Mouse (Mus musculus) adipocyte (in vitro differentiated cells): ENCODE measurements at regions not wholly inside any gene's neighbourhood (a gene's known extent, or its start where the extent isn't known, plus 50 kb on each side); places are given as distances from the start of the nearest gene placed in this dataset.

Experiments
- DNase-seq: peaks from one replicate; pipeline ENCODE4 v3.0.0-alpha.2; 2016; ENCODE audit warnings: low spot score

- DNase-seq = peak; percentile 71
These were observed 196.4 kb downstream of the Sox4 start for GRCm38 (mm10) chr13:28756915-28757765.

- no peak for DNase-seq
These were observed 199.3 kb downstream of the Sox4 start for GRCm38 (mm10) chr13:28754207-28754606.

GRCm38 (mm10) chr13:28750949-28751692 is 202.4 kb downstream of the Sox4 start:
- no peak for DNase-seq

- no peak for DNase-seq
These were observed 213.3 kb downstream of the Sox4 start for GRCm38 (mm10) chr13:28740158-28740670.

GRCm38 (mm10) chr13:28738160-28739100 is 215.1 kb downstream of the Sox4 start:
- DNase-seq = peak; percentile 40

GRCm38 (mm10) chr13:28732475-28732874 is 221.0 kb downstream of the Sox4 start:
- DNase-seq = no peak

GRCm38 (mm10) chr13:28732036-28732435 is 221.5 kb downstream of the Sox4 start:
- DNase-seq = no peak

GRCm38 (mm10) chr13:28730059-28730580 is 223.4 kb downstream of the Sox4 start:
- no peak for DNase-seq

- DNase-seq = no peak
These were observed 224.7 kb downstream of the Sox4 start for GRCm38 (mm10) chr13:28728768-28729167.

GRCm38 (mm10) chr13:28724300-28724699 is 229.2 kb downstream of the Sox4 start:
- DNase-seq = no peak

GRCm38 (mm10) chr13:28722074-28722473 is 231.4 kb downstream of the Sox4 start:
- no peak for DNase-seq

- DNase-seq = no peak
These were observed 231.9 kb downstream of the Sox4 start for GRCm38 (mm10) chr13:28721548-28721981.

- no peak for DNase-seq
These were observed 232.8 kb downstream of the Sox4 start for GRCm38 (mm10) chr13:28720639-28721239.

GRCm38 (mm10) chr13:28720169-28720568 is 233.3 kb downstream of the Sox4 start:
- no peak for DNase-seq

GRCm38 (mm10) chr13:28718868-28719265 is 234.6 kb downstream of the Sox4 start:
- no peak for DNase-seq

GRCm38 (mm10) chr13:28718169-28718867 is 235.2 kb downstream of the Sox4 start:
- DNase-seq = no peak

GRCm38 (mm10) chr13:28717404-28717803 is 236.1 kb downstream of the Sox4 start:
- no peak for DNase-seq

GRCm38 (mm10) chr13:28709966-28710365 is 243.5 kb downstream of the Sox4 start:
- no peak for DNase-seq

GRCm38 (mm10) chr13:28701309-28701708 is 252.2 kb downstream of the Sox4 start:
- no peak for DNase-seq

- DNase-seq = no peak
These were observed 253.4 kb downstream of the Sox4 start for GRCm38 (mm10) chr13:28700081-28700480.
